1 mouse cellular context compared by ENCODE assay signal in the genomic region with DNA sequence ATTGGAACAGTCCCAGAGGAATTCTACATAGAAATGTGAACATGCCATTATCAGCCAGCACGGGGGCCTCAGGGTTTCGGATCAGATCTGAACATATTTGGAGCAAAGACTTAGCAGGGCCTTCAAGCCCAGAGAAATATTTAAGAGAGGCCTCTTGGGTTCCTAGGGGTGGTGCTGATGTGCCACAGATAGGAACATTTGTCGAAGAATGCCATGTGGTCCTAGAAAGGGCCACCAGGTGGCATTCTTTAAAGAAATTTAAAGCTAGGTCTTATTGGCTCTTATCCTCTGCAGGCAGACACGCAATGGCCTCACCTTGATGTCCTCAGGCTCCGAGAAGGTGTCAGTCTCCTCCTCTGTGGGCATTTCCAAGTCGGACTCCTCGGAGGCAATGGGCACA.
TF ChIP-seq lines count a peak whose summit lies in the region.

No protein-coding gene starts in this region.

TF ChIP-seq in CH12.LX, 34 proteins besides CTCF, POLR2A, EP300 and RAD21:
- no peak for TF ChIP-seq ETS1 (conservative IDR thresholded peaks at IDR 0.05; ENCODE audit: low read depth, low read length)
- peak; percentile 77 for TF ChIP-seq MEF2A (IDR thresholded peaks at IDR 0.05; ENCODE audit: borderline replicate concordance, low read depth, low read length)
- TF ChIP-seq NRF1 (IDR thresholded peaks at IDR 0.05; ENCODE audit: low read depth, low read length) = no peak
- no peak for TF ChIP-seq JUN (IDR thresholded peaks at IDR 0.05; ENCODE audit: insufficient read depth, low read depth, low read length)
- TF ChIP-seq RCOR1 (conservative IDR thresholded peaks at IDR 0.05; ENCODE audit: low read depth, low read length) = no peak
- peak; percentile 97 for TF ChIP-seq MAX (IDR thresholded peaks at IDR 0.05; ENCODE audit: low read length)
- no peak; the same call in 1 of the 2 replicates for TF ChIP-seq JUND (conservative IDR thresholded peaks at IDR 0.05; ENCODE audit: low read depth, low read length)
- 0 out of 2 replicates have a peak, but pooled peaks have one; percentile 21 for TF ChIP-seq ELF1 (IDR thresholded peaks at IDR 0.05; ENCODE audit: low read depth, low read length)
- peak; percentile 94 for TF ChIP-seq ZC3H11A (IDR thresholded peaks at IDR 0.05; ENCODE audit: low read depth, low read length)
- peak; percentile 50; the same call in 1 of the 2 replicates for TF ChIP-seq IRF4 (IDR thresholded peaks at IDR 0.05; ENCODE audit: low read depth, low read length)
- TF ChIP-seq USF2 (conservative IDR thresholded peaks at IDR 0.05; ENCODE audit: low read depth, low read length) = no peak
- TF ChIP-seq KAT2A (IDR thresholded peaks at IDR 0.05; ENCODE audit: insufficient replicate concordance, low read length) = no peak
- TF ChIP-seq CHD1 (IDR thresholded peaks at IDR 0.05; ENCODE audit: low read depth, low read length) = no peak
- peak; percentile 51; the same call in 1 of the 2 replicates for TF ChIP-seq SIN3A (IDR thresholded peaks at IDR 0.05; ENCODE audit: low read length)
- no peak for TF ChIP-seq BHLHE40 (IDR thresholded peaks at IDR 0.05; ENCODE audit: low read depth, low read length)
- peak; percentile 99 for TF ChIP-seq SMC3 (IDR thresholded peaks at IDR 0.05; ENCODE audit: low read depth, low read length)
- TF ChIP-seq NELFE (IDR thresholded peaks at IDR 0.05; ENCODE audit: low read depth, low read length) = peak; percentile 81; the same call in 1 of the 2 replicates
- no peak for TF ChIP-seq ZKSCAN1 (IDR thresholded peaks at IDR 0.05; ENCODE audit: borderline replicate concordance, low read depth, low read length)
- no peak for TF ChIP-seq E2F4 (IDR thresholded peaks at IDR 0.05; ENCODE audit: insufficient replicate concordance, low read depth, low read length)
- TF ChIP-seq ZNF384 (IDR thresholded peaks at IDR 0.05; ENCODE audit: low read depth, low read length) = 0 out of 2 replicates have a peak, but pooled peaks have one; percentile 24
- TF ChIP-seq TCF12 (IDR thresholded peaks at IDR 0.05; ENCODE audit: low read depth, low read length) = peak; percentile 27; the same call in 1 of the 2 replicates
- peak; percentile 28; the same call in 1 of the 2 replicates for TF ChIP-seq MXI1 (IDR thresholded peaks at IDR 0.05; ENCODE audit: low read depth, low read length)
- no peak for TF ChIP-seq MAZ (IDR thresholded peaks at IDR 0.05; ENCODE audit: low read depth, low read length)
- peak; percentile 98 for TF ChIP-seq MYC (IDR thresholded peaks at IDR 0.05; ENCODE audit: low read depth, low read length)
- TF ChIP-seq POLR2AphosphoS2 (IDR thresholded peaks at IDR 0.05; ENCODE audit: low read depth, low read length) = no peak
- TF ChIP-seq GABPA (IDR thresholded peaks at IDR 0.05; ENCODE audit: insufficient replicate concordance, low read depth, low read length) = no peak
- no peak for TF ChIP-seq PAX5 (IDR thresholded peaks at IDR 0.05; ENCODE audit: low read length)
- no peak for TF ChIP-seq USF1 (IDR thresholded peaks at IDR 0.05; ENCODE audit: low read depth, low read length)
- no peak for TF ChIP-seq CHD2 (IDR thresholded peaks at IDR 0.05; ENCODE audit: low read length)
- no peak for TF ChIP-seq MAFK (IDR thresholded peaks at IDR 0.05; ENCODE audit: insufficient replicate concordance, low read length)
- 0 out of 2 replicates have a peak, but pooled peaks have one; percentile 16 for TF ChIP-seq TBP (conservative IDR thresholded peaks at IDR 0.05; ENCODE audit: low read depth, low read length)
- TF ChIP-seq HCFC1 (IDR thresholded peaks at IDR 0.05; ENCODE audit: low read depth, low read length) = peak; percentile 35; the same call in 1 of the 2 replicates
- no peak for TF ChIP-seq UBTF (IDR thresholded peaks at IDR 0.05; ENCODE audit: low read depth, low read length)
- no peak for TF ChIP-seq ZMIZ1 (IDR thresholded peaks at IDR 0.05; ENCODE audit: low read depth, low read length)
TF ChIP-seq in CH12.LX: peak in this region for 14.
